Mouse (Mus musculus) T-helper 1 cell (primary cell): ENCODE measurements at regions not wholly inside any gene's neighbourhood (a gene's known extent, or its start where the extent isn't known, plus 50 kb on each side); places are given as distances from the start of the nearest gene placed in this dataset.
"Not testable (repeated sequence)": the region's sequence is repeated elsewhere in the genome, so short reads cannot be mapped to it uniquely, and the experiment has no call there.

Experiments used
- in situ Hi-C: fragments of 300-600 bp; cut with MboI, MseI; formaldehyde crosslinking; loops from one replicate; pipeline ENCODE4 v1.15.1; 2025; ENCODE audit warnings: high pct_unique_total_duplicates

- in situ Hi-C loops: loop anchor here (10.0 kb wide), 1 partner anchor 235 kb away; no protein-coding TSS in a partner anchor
Observed at GRCm38 (mm10) chr5:100309807-100310165, 106.2 kb downstream of the Sec31a start.

- in situ Hi-C loops: loop anchor here (10.0 kb wide), 1 partner anchor 234 kb away; no protein-coding TSS in a partner anchor
Observed at GRCm38 (mm10) chr5:100309071-100309806, 106.8 kb downstream of the Sec31a start.

GRCm38 (mm10) chr5:100304403-100304802 lies 111.6 kb downstream of the Sec31a start:
- in situ Hi-C loops: loop anchor here (10.0 kb wide), 1 partner anchor 230 kb away; no protein-coding TSS in a partner anchor

GRCm38 (mm10) chr5:100302068-100302775 lies 113.8 kb downstream of the Sec31a start:
- in situ Hi-C loops: loop anchor here (10.0 kb wide), 1 partner anchor 227 kb away; no protein-coding TSS in a partner anchor

GRCm38 (mm10) chr5:100299141-100299540 lies 116.9 kb downstream of the Sec31a start:
- in situ Hi-C loops: no loop called here

GRCm38 (mm10) chr5:100294189-100294588 lies 121.8 kb downstream of the Sec31a start:
- in situ Hi-C loops: no loop called here

- in situ Hi-C loops: no loop called here
Observed at GRCm38 (mm10) chr5:100280215-100280614, 120.6 kb upstream of the Tmem150c start.

GRCm38 (mm10) chr5:100279474-100279873 lies 119.9 kb upstream of the Tmem150c start:
- in situ Hi-C loops: no loop called here

- in situ Hi-C loops: no loop called here
Observed at GRCm38 (mm10) chr5:100274674-100275073, 115.1 kb upstream of the Tmem150c start.

GRCm38 (mm10) chr5:100271975-100272374 lies 112.4 kb upstream of the Tmem150c start:
- in situ Hi-C loops: not testable (repeated sequence)

- in situ Hi-C loops: no loop called here
Observed at GRCm38 (mm10) chr5:100270841-100271686, 111.5 kb upstream of the Tmem150c start.

GRCm38 (mm10) chr5:100268111-100268878 lies 108.7 kb upstream of the Tmem150c start:
- in situ Hi-C loops: no loop called here

GRCm38 (mm10) chr5:100266671-100267510 lies 107.3 kb upstream of the Tmem150c start:
- in situ Hi-C loops: no loop called here

- in situ Hi-C loops: no loop called here
Observed at GRCm38 (mm10) chr5:100259803-100260693, 100.4 kb upstream of the Tmem150c start.

GRCm38 (mm10) chr5:100258952-100259710 lies 99.5 kb upstream of the Tmem150c start:
- in situ Hi-C loops: no loop called here

GRCm38 (mm10) chr5:100255276-100255675 lies 95.7 kb upstream of the Tmem150c start:
- in situ Hi-C loops: no loop called here

GRCm38 (mm10) chr5:100252036-100252435 lies 92.4 kb upstream of the Tmem150c start:
- in situ Hi-C loops: no loop called here

GRCm38 (mm10) chr5:100249757-100250156 lies 90.1 kb upstream of the Tmem150c start:
- in situ Hi-C loops: no loop called here
